Mouse (Mus musculus): ENCODE data around the gene Brd9. TPM values are rescaled to one million over a fixed set of nuclear protein-coding genes. Genes with fewer than 3 reads are reported as not detected.

Gene Brd9
- 102 and 241 TPM in 2 replicates for polyA plus RNA-seq (2012; rRNA removed)

GRCm38 (mm10) chr13:73937321-73938176 lies at the start of gene Brd9, which contains the start of gene Trip13:
Brd9 (plus strand) TSS chr13:73937811.
Trip13 (minus strand) TSS chr13:73937784.

DNA sequence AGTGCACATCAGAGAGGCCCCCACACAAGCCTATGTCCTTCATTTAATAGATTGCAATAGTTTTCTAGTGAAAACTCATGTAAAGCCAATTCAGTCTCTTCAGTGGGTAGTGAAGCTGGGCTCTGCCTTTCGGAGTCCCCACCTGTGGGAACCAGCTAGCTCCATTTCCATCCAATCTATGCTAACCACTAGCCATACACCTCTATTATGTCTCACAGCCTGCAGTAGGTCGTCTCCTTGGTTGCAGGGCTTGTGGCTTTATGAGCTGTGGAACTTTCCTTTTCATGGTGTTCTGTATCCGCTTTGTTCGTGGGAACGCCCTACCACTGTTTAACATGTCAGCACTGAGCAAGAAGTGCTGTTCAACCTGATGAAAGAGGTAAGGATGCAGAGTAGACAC lies 25.9 kb downstream of the Brd9 start, which contains the start of gene Zdhhc11:
TSS of gene Zdhhc11 (plus strand) at position 301 of the 400 bp plus-strand sequence.

DNA sequence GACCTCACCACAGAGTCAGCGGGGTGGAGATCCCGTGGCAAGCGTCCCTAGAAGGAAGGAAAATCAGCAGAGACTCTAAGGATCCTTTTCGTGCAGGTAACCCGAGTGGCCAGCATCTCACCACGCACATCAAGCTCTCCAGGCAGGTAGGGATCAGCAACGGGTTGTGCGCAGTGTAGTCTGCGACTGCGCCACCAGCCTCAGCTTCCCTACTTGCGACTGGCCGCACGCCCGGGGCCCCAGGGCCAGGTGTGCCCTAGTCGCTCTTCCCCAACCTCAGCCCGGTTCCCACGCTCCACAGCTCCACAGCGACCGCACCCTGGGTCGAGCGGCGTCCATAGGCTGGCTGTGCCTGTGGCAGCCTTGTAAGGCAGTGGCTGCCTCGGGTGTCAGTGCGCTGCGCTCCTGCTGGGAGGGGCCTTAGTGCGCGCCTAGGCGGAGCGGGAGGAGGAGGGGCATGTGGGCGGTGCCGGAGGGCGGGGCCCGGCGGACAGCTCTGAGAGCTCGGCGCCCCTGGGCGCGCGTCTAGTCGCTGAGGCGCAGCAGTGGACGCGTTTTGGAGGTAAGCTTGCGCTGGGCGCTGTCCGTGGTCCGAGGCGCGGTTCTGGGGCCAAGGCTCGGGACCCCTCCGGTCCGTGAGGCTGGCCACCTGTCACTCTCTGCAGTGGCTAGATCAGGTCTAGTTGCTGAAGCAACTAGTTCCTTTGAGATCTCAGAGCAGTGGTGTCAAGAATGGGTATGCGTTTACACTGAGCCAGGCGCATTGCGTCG lies 71.5 kb downstream of the Brd9 start, which contains the start of gene Tppp:
TSS of gene Tppp (plus strand) at position 460 of the 771 bp plus-strand sequence.

Other genes starting within 250 kb of the Brd9 start
- gene Slc6a19, start 232.9 kb upstream of the Brd9 start, polyA plus RNA-seq (2012; rRNA removed), result 0.16 and 0.17 TPM in 2 replicates
- 44.8 and 61.4 TPM in 2 replicates for gene Slc12a7, start 204.7 kb upstream of the Brd9 start, polyA plus RNA-seq (2012; rRNA removed)
- gene Nkd2, start 90.2 kb upstream of the Brd9 start, polyA plus RNA-seq (2012; rRNA removed), result 18.1 and 25.7 TPM in 2 replicates
- 36.2 and 37.9 TPM in 2 replicates for gene Trip13, start within 50 bp of the Brd9 start, polyA plus RNA-seq (2012; rRNA removed)
- gene Zdhhc11, start 26.0 kb downstream of the Brd9 start, polyA plus RNA-seq (2012; rRNA removed), result 0.04 TPM in 1 of 2 replicates, not detected in the other
- gene Tppp, start 71.6 kb downstream of the Brd9 start, polyA plus RNA-seq (2012; rRNA removed), result 1.8 and 2.9 TPM in 2 replicates
- gene Cep72, start 124.5 kb downstream of the Brd9 start, polyA plus RNA-seq (2012; rRNA removed), result 16.9 and 22.0 TPM in 2 replicates
- gene Slc9a3, start 183.6 kb downstream of the Brd9 start, polyA plus RNA-seq (2012; rRNA removed), result not detected in 2 replicates